Mouse (Mus musculus): ENCODE measurements at regions not wholly inside any gene's neighbourhood (a gene's known extent, or its start where the extent isn't known, plus 50 kb on each side); places are given as distances from the start of the nearest gene placed in this dataset.
A peak's percentile ranks its signal among the peaks of the same experiment; 100 is the strongest.

DNA sequence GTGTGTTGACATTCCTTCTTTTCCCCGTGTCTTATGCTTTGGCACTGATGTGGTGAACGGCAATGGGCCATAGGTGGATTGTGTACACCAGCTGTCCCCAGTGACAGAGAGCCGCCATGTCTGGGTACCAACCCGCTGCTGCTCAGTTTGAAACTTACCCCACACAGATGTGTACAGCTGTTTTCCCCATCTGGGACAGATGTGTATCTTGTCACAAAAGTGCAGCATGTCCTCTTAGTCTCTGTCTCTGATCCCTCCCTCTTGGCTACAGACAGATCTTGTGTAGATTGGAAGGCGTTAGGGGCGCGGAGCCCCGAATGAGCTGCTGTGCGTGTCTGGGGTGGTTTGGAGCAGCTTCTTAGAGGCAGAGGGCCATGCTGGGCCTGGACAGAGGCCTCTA, 196.1 kb upstream of the Sulf2 start:
- DNase-seq, result no peak

DNA sequence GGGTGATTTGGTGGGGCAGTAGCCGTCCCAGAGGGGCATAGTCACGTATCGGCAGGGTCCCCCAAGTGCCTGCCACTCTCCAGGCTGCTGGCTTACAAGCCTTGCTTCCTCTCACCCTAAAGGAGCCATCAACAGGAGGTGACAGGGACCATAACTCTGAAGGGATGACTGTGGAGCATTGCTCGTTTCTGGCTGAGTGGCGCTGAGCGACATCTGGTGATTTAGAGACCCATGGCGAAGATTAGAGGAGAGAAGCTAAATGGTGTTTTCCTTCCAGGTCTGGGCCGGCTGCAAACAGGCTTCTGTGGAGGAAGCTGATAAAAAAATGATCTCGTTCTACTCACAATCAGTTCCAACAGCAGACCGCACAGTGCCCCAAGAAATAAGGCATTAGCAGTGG, 193.2 kb upstream of the Sulf2 start:
- no peak for DNase-seq

- DNase-seq, result no peak
Observed at GRCm38 (mm10) chr2:166346421-166347182, 191.1 kb upstream of the Sulf2 start.

- DNase-seq, result no peak
Observed at GRCm38 (mm10) chr2:166343551-166344340, 188.3 kb upstream of the Sulf2 start.

GRCm38 (mm10) chr2:166342407-166342806, 186.9 kb upstream of the Sulf2 start:
- peak; percentile 78 for DNase-seq

GRCm38 (mm10) chr2:166340196-166340595, 184.7 kb upstream of the Sulf2 start:
- DNase-seq, result no peak

DNA sequence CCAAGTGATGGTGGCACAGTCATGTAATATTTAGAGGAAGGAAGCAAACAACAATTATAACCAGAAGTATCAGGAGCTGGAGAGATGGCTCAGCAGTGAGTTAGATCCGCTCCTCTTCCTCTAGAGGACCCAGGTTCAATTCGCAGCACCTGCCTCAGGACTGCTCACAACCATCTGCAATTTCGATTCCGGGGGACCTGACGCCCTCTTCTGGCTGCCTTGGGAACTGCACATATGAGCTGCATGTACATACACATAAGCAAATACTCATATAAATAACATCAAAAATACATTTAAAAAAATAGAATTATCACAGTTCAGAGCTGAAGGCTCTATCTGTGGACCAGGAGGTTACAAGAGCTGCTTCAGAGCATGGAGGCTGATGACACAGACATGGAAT, 184.0 kb upstream of the Sulf2 start:
- no peak for DNase-seq

DNA sequence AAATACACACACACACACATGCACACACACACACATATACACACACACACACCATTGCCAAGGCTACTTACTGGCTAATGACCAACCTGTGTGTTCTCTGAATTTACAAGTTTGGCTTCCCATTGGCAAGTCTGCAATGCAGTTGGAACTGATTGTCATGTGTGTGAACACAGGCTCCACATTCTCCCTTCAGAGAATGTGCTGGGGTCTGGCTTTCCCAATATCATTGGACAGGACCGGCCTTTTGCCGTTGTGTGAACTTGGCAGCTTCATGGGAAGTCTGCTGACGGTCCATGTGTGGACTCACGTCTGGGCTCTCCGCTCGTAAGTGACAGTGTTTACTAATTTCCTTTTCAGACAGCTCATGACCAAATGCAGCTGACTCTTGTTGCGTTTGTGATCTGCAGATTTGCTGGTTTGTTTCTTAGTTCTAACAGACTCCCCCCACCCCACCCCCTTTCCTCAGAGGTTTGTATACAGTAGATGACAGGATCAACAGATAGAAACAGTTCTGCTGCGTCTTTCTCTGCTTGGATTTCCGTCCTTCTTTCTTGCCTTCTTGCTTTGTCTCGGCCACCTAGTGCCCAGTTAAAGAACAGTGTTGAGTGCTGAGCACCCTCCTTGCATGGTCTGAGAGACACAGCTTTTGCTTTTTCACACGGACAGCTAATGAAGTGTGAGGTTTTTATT, 183.1 kb upstream of the Sulf2 start:
- DNase-seq, result peak; percentile 62

GRCm38 (mm10) chr2:166337666-166338065, 182.2 kb upstream of the Sulf2 start:
- DNase-seq, result no peak

DNA sequence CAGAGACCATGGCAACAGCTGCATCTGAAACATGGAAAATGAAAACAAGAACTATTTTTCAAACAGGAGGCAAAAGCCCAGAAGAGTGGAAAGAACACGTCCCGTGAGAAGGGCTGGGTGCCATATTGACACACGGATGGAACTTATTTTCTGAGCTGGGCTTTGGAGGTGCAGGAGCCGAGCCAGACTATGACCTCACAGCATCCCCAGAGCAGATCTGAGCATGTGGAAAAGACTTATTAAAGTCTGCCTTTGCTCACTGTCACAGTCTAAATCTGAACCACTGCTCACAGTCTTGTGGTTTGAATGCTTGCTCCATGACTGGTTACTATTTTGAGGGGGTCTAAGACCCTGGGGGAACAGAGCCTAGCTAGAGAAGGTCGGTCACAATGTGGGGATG, 180.2 kb upstream of the Sulf2 start:
- DNase-seq, result no peak

- no peak for DNase-seq
Observed at GRCm38 (mm10) chr2:166334559-166334958, 179.1 kb upstream of the Sulf2 start.

DNA sequence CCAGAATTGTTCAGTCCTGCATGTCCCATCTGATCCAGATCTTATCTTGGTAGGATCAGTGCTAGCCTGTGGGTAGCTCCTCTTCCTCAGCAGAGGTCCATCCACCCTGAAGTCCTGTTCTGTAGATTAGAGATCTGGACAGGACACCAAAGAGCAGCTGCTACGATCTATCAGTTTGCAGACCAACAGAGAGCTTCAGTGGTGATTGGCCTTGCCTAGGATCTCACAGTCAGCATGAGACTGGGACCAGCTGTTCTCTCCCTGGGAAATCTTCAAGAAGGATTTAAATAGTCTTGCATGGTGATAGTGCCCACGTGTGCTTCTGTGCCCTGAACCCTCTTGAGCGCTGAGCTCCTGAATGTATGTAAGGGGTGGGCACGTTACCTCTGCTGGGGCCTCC, 178.4 kb upstream of the Sulf2 start:
- no peak for DNase-seq

DNA sequence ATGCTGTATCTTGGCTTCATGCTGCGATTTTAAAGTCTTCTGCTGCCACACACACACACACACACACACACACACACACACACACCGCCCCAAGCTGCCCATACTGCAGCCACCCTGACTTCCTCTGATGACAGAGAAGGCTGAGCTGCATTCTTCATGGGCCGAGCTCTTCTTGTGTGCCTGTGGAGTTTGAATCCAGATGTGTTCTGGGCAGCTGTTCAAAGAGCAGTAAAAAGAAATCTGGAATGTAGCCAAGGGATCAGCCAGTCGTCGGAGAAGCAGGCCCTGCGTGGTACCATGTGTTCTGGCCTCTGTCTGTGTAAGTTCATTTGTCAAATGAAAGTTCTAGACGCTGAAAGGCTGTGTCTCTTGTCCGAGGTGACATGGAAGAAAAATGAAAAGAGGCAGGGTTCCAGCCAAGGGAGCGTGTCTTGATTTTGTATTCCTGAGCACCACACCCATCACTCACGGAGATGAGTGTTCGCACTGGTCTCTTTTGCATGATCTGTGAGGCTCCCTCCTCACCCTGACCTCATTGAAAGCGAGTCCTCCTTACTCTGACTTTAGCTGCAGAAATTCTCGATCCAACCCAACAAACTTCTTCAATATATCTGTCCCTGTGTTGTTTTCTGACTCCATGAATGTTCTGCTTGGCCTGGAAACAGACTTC, 177.4 kb upstream of the Sulf2 start:
- peak; percentile 46 for DNase-seq

- no peak for DNase-seq
Observed at GRCm38 (mm10) chr2:166331192-166331591, 175.7 kb upstream of the Sulf2 start.

DNA sequence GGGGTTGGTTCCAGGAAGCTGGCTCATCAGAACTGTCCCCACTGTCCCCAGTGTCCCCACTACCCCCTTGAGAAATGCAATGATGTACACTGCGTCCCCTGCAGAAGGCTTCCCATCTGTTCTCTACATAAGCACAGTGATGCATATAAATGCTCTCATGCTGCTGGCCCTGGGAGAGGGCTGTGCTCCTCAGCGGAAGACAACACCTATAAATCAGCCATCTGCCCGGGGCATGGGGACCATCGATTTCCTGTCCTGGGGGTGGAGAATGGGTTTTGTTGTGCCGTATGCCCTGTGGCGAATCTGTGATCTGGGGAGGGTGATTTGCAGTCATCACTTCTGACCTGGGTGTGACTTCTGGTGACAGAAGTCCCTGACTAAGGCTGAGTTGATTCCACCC, 174.9 kb upstream of the Sulf2 start:
- peak; percentile 59 for DNase-seq

GRCm38 (mm10) chr2:166329556-166330340, 174.3 kb upstream of the Sulf2 start:
- no peak for DNase-seq

- no peak for DNase-seq
Observed at GRCm38 (mm10) chr2:166326932-166327331, 171.5 kb upstream of the Sulf2 start.

DNA sequence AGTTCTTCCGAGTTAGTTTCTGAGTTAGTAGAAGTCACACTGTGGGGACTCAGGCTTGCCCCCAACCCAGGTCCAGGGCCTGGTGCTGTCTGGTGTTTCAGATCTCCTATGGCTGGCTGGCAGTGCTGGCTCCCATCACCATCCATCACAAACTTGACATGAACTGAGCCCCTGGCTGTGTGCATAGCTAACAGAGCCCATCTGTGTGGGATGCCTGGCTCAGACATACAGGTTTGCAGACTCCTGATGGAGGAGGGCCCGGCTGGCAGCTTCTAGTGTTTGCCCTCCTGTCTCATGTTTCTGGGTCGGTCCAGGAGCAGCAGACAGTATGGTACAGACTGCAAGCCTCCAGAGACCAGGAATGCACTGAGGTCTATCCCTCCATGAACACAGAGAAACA, 169.5 kb upstream of the Sulf2 start:
- no peak for DNase-seq

- DNase-seq, result peak; percentile 92
Observed at GRCm38 (mm10) chr2:166324439-166324838, 169.0 kb upstream of the Sulf2 start.

DNA sequence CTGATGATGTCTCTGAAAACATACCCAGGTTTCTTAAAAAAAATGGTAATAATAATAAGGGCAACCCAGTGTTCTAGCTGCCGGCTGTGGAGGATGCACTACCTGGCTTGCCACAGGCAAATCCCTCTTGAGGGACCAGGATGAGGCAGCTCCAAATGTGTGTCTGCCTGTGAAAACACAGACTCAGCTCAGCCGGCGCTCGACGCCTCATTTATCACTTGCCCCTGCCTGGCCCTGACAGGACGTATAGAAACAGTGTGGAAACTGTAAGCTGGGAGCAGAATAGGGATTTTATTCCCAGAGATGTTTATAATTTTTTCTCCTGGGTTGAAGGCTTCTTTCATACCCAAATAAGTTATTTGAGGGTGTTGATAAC, 167.2 kb upstream of the Sulf2 start:
- no peak for DNase-seq

DNA sequence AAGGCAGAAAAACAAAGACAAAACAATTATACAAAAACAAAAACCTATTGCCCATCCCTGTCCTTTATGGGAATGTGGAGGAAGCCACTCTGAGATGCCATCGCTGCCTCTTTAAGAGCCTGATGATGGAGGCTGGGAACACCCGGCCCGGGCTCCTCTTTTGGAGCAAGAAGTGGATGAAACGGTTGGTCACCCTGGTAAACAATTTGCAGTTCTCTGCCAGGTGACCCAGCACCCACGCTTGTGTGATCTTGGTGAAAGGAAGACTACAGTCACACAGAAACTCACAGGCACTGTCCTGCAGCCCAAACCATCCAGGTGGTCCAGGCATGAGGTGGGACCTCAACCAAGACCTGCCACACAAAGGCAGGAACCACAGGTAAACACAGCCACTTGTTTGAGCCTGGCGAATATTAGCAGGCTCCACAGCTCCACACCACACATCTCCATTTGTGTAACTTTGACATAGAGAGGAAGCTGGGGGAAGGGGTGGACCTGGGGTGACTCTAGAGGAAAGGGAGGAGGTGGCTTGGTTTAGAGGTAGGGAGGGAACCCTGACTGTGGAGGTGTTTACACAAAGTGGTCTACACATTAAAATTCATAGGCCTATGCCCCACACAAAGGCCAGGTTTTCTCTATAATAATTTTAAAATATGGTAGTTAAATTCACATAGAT, 166.7 kb upstream of the Sulf2 start:
- no peak for DNase-seq

DNA sequence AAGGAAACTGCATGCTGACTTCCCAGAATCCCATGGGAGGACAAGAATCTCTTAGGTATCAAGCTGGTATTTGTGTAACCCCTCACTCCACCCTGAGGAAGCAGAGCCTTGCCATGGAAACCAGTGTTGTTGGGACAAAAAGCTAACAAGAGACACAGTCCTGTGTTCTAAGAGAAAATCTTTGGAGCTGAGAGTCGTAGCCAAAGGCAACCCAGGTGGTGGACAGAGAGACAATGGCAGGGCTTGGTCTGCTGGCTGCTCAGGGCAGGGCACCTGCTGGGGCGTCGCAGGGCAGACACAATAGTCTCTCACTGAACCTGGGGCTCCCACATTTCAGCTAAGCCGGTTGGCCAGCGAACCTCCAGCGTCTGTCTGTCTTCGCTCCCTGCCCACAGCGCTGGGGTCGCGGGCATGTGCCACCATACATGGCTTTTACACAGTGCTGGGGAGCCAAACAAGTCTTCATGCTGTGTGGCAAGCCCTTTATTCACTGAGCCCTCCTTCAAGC, 161.0 kb upstream of the Sulf2 start:
- DNase-seq, result no peak
